In the genomic region with DNA sequence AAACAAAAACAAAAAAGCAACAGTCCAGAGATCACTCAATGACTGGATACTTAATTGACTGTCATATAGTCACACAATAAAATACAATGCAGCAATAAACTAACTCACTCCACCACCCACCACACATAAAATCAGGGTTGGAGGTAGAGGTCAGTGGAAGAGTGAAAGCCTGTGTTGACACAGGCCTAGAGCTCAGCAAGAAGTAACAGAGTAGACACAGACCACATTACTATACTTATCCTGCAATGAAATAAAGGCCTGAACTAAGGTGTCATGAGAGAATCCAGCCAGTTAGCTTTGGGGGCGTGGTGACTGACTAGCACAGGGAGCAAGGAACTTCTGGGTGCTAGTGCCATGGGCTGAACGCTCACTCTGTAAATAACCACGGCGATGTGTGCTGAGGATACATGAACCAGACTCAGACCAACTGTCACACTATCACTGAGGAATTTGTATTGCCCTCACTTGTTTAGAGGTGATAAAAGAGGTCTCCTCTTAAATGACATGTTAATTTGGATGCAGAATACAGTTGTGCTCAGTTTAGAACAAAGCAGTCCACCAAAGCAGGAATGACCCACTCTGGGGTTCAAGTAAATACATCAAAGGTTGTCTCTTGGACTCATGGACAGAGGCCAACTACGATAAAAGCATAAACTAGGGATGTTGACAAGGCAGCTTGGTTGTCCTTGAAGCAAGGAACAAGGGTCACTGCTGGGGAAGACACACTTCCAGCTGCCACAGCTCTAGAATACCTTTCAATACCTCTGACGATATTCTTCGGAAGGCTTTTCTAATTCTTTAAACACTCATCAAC, we compare ENCODE assay signal across 10 mouse cellular contexts. TPM values are rescaled to one million over a fixed set of nuclear protein-coding genes. Genes with fewer than 3 reads are reported as not detected.
A peak's percentile ranks its signal among the peaks of the same experiment; 100 is the strongest.
DNase-seq lines count a peak whose midpoint lies in the region; ATAC-seq and TF ChIP-seq lines count a peak whose summit lies in the region.
"Had no signal": no experiment of that assay in that cellular context is flagged by ENCODE, and none has a peak within 500 bp of the region (broad histone marks: within the 10 kb centered on the region; RNA-seq: fewer than 3 reads in every experiment).

No protein-coding gene starts in this region.

- TF ChIP-seq CTCF in lung, embryonic 14.5 days (IDR thresholded peaks at IDR 0.05; ENCODE audit: low read depth): no peak
- no peak for TF ChIP-seq CTCF in lung, adult 2 months (IDR thresholded peaks at IDR 0.05; ENCODE audit: insufficient read depth, low read length)

- no peak overlapping the region for H3K27ac ChIP-seq in lung, embryonic 14.5 days (ENCODE audit: low read depth)
- H3K27ac ChIP-seq in liver, embryonic 11.5 days (ENCODE audit: low read depth, low read length): peak overlapping the region; percentile 59; the same call in 1 of the 2 replicates
- H3K27ac ChIP-seq: layer of hippocampus, adult 2 months; limb, embryonic 12.5 days had no signal

- 0 out of 2 replicates have a peak, but pooled peaks cover 7% of the 10 kb centered on the region for H3K4me1 ChIP-seq in lung, embryonic 14.5 days (ENCODE audit: insufficient read depth)
- H3K4me1 ChIP-seq in lung, adult 2 months (ENCODE audit: control insufficient read depth, insufficient read depth, low read length): no peaks in the 10 kb centered on the region
- no peaks in the 10 kb centered on the region; the same call in 1 of the 2 replicates for H3K4me1 ChIP-seq in liver, embryonic 11.5 days (replicated peaks; ENCODE audit: control insufficient read depth, insufficient read depth, low read length)

- TF ChIP-seq POLR2A in lung, adult 2 months (IDR thresholded peaks at IDR 0.05; ENCODE audit: borderline replicate concordance, extremely low read depth, low read depth, low read length): no peak

- WGBS in lung, embryonic 14.5 days: 34% methylated on average over 7 of the region's 7 CpGs
- 54% methylated on average over 7 of the region's 7 CpGs for WGBS in lung, adult 2 months
- WGBS in liver, embryonic 11.5 days: 55% methylated on average over 7 of the region's 7 CpGs

- H3K27me3 ChIP-seq in lung, embryonic 14.5 days (ENCODE audit: insufficient read depth, low read length): no peaks in the 10 kb centered on the region
- no peaks in the 10 kb centered on the region for H3K27me3 ChIP-seq in liver, embryonic 11.5 days (replicated peaks; ENCODE audit: control insufficient read depth, insufficient read depth, low read length)
- H3K27me3 ChIP-seq: limb, embryonic 12.5 days had no signal

- H3K9ac ChIP-seq in lung, embryonic 14.5 days: no peak overlapping the region
- H3K9ac ChIP-seq in liver, embryonic 11.5 days (ENCODE audit: low read depth, low read length): no peak overlapping the region
- H3K9ac ChIP-seq: limb, embryonic 12.5 days had no signal

- H3K36me3 ChIP-seq in lung, embryonic 14.5 days (ENCODE audit: insufficient read depth): no peaks in the 10 kb centered on the region
- no peaks in the 10 kb centered on the region; the same call in 1 of the 2 replicates for H3K36me3 ChIP-seq in liver, embryonic 11.5 days (ENCODE audit: control insufficient read depth, insufficient read depth, low read length)

- no peak for DNase-seq in lung, embryonic 14.5 days
- no peak for DNase-seq in lung, adult 2 months
- peak; percentile 19 to 24 for DNase-seq in heart, postnatal 36 days
- no peak for DNase-seq in liver, embryonic 11.5 days (ENCODE audit: low spot score)
- no peak for DNase-seq in cerebellum, postnatal 14 days
- DNase-seq in left cerebral cortex, postnatal 14 days (ENCODE audit: low spot score in 2 of 2): no peak
- no peak for DNase-seq in urinary bladder, adult 2 months (ENCODE audit: low spot score)

- peak; percentile 22; the same call in 1 of the 2 replicates for ATAC-seq in lung, embryonic 14.5 days (ENCODE audit: insufficient read depth)
- ATAC-seq in liver, embryonic 11.5 days (replicated peaks; ENCODE audit: low FRiP score): peak; percentile 54
- ATAC-seq: forebrain, embryonic 16.5 days had no signal

- H3K9me3 ChIP-seq in lung, embryonic 14.5 days (ENCODE audit: low read depth, low read length): no peaks in the 10 kb centered on the region
- no peaks in the 10 kb centered on the region for H3K9me3 ChIP-seq in liver, embryonic 11.5 days (ENCODE audit: control insufficient read depth, low read length)
- H3K9me3 ChIP-seq: limb, embryonic 12.5 days had no signal

- no peak overlapping the region for H3K4me2 ChIP-seq in lung, embryonic 14.5 days
- H3K4me2 ChIP-seq in liver, embryonic 11.5 days: no peak overlapping the region
- H3K4me2 ChIP-seq: limb, embryonic 12.5 days had no signal

- no peak overlapping the region for H3K4me3 ChIP-seq in lung, embryonic 14.5 days (ENCODE audit: low read depth, low read length)
- no peak overlapping the region for H3K4me3 ChIP-seq in lung, adult 2 months (replicated peaks; ENCODE audit: extremely low read depth, low read depth, low read length)
- no peak overlapping the region for H3K4me3 ChIP-seq in liver, embryonic 11.5 days (ENCODE audit: low read depth, low read length)
- H3K4me3 ChIP-seq: layer of hippocampus, adult 2 months; limb, embryonic 12.5 days had no signal

- intact Hi-C loops in heart, postnatal 36 days (cut with DNase I): loop anchor here (2.0 kb wide), 1 partner anchor 114 kb away; no protein-coding TSS in a partner anchor
- intact Hi-C loops in left cerebral cortex, postnatal 14 days (cut with DNase I): no loop called here

RNA-seq across cellular contexts. Expression of gene Slc25a13, which starts 31.8 kb away (rescaled TPM):
- polyA plus RNA-seq in lung, embryonic 14.5 days (2014; fragmentation: Nextera tagmentation; extraction: Ambion mirVana): 31.7 and 33.6 TPM in 2 replicates
- 1.6 and 2.7 TPM in 2 replicates for polyA plus RNA-seq in lung, adult 2 months (2012; rRNA removed)
- 100 to 1,000 TPM; 146 to 153 TPM for total RNA-seq in heart, postnatal 36 days (2021)
- 55.4 and 61.3 TPM in 2 replicates for polyA plus RNA-seq in liver, embryonic 11.5 days (2014; fragmentation: Nextera tagmentation; extraction: Ambion mirVana)
- 1 to 10 TPM; 1.6 to 1.9 TPM for total RNA-seq in left cerebral cortex, postnatal 14 days (2021)
- 2.8 and 3.4 TPM in 2 replicates for polyA plus RNA-seq in urinary bladder, adult 2 months (2012; rRNA removed)

Comparison
In these comparisons a context has a peak if more than half of its experiments do, and no peak if none do; other contexts are left out.
1. DNase-seq: peak in heart, postnatal 36 days (2 of 2); none in lung, embryonic 14.5 days (single experiment), lung, adult 2 months (single experiment), liver, embryonic 11.5 days (single experiment), cerebellum, postnatal 14 days (0 of 2), left cerebral cortex, postnatal 14 days (0 of 2) and urinary bladder, adult 2 months (single experiment).